Mouse (Mus musculus) liver, embryonic 11.5 days (tissue): ENCODE results near the gene Lpin2. TPM values are rescaled to one million over a fixed set of nuclear protein-coding genes. Genes with fewer than 3 reads are reported as not detected.

ENCODE experiments used
- ATAC-seq: fragments of 200-750 bp; cut with Nextera tagmentation; replicated peaks from 2 replicates; pipeline ENCODE4 v1.8.0; 2017; ENCODE audit warnings: moderate number of reproducible peaks, mild to moderate bottlenecking, moderate TSS enrichment, moderate library complexity; ENCODE audit not compliant: low FRiP score
- DNase-seq: peaks from one replicate; pipeline ENCODE4 v3.0.0-alpha.2; 2017; ENCODE audit warnings: low spot score
- H3K27ac ChIP-seq: fragments of 300-500 bp; sonication (generic); 2 replicates; pipeline ENCODE4 v1.5.1; 2014; ENCODE audit warnings: mild to moderate bottlenecking, low read depth, low read length, control low read depth
- H3K27me3 ChIP-seq: fragments of 300-500 bp; sonication (generic); replicated peaks from 2 replicates; pipeline ENCODE4 v1.6.1; 2014; ENCODE audit warnings: low read length, mixed read lengths; ENCODE audit not compliant: control insufficient read depth, insufficient read depth
- H3K36me3 ChIP-seq: fragments of 300-500 bp; sonication (generic); 2 replicates; pipeline ENCODE4 v1.6.1; 2014; ENCODE audit warnings: mild to moderate bottlenecking, low read length, moderate library complexity, mixed read lengths; ENCODE audit not compliant: control insufficient read depth, insufficient read depth
- H3K4me1 ChIP-seq: fragments of 300-500 bp; sonication (generic); replicated peaks from 2 replicates; pipeline ENCODE4 v1.6.1; 2014; ENCODE audit warnings: low read length, mixed read lengths; ENCODE audit not compliant: control insufficient read depth, insufficient read depth
- H3K4me2 ChIP-seq: fragments of 300-500 bp; sonication (generic); 2 replicates; pipeline ENCODE4 v1.6.1; 2014; ENCODE audit warnings: mild to moderate bottlenecking, control low read depth, moderate library complexity
- H3K4me3 ChIP-seq: fragments of 300-500 bp; sonication (generic); 2 replicates; pipeline ENCODE4 v1.5.1; 2014; ENCODE audit warnings: low read depth, low read length, control low read depth
- H3K9ac ChIP-seq: fragments of 300-500 bp; sonication (generic); 2 replicates; pipeline ENCODE4 v1.6.1; 2014; ENCODE audit warnings: low read depth, low read length, control low read depth
- H3K9me3 ChIP-seq: fragments of 300-500 bp; sonication (generic); 2 replicates; pipeline ENCODE4 v1.6.1; 2016; ENCODE audit warnings: low read length, inconsistent platforms, mixed read lengths; ENCODE audit not compliant: control insufficient read depth
- WGBS: fragments of 180-500 bp; shearing (Covaris S2); extraction: QIAGEN DNeasy Blood & Tissue Kit; methylation state at CpG from one replicate; pipeline ENCODE4 v1.1.7; 2014; 5-methylcytosine and 5-hydroxymethylcytosine counted together
- polyA plus RNA-seq: library from polyadenylated mRNA; unstranded; fragments of >200 nt; fragmentation: Nextera tagmentation; extraction: Ambion mirVana; gene quantifications from 2 replicates; pipeline ENCODE4 v1.2.1, GENCODE M21; 2014

Gene Lpin2
- 37.7 and 37.9 TPM in 2 replicates for polyA plus RNA-seq

DNA sequence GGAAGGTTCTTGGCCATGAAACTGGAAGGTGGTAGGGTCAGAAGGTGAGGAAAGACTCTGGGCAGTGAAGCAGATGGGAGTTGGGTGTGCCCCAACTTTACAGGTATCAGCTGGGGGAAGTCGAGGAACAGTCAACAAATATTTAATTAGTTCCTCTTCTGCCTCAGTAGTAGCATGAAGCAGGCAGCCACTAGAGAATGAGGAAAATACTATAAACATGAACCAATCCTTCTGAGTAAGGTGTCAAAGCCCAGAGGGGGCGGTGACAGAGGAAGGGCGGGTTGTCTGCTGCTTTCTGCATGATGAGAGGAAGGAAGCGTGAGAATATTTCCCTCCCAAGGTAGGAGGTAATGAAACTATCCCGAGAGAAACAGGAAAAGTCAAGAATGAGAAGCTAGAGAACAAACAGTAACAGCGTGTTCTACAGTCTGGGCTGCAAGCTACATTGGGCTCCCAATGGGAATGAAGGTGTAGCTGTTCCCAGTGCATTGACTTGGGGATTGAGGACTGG lies at the start of gene Lpin2:
Lpin2 (plus strand) TSS at position 350 of the 511 bp plus-strand sequence.
- H3K4me1 ChIP-seq: peaks cover 49% of the 10 kb centered on the region
- DNase-seq (no peak), ATAC-seq (no peak)

GRCm38 (mm10) chr17:71132856-71133439 lies 49.4 kb upstream of the Lpin2 start:
- WGBS: 72% methylated on average over 11 of the region's 11 CpGs
- Histone ChIP-seq H3K4me2 (no peak overlapping the region), H3K4me3 (no peak overlapping the region), H3K9me3 (no peaks in the 10 kb centered on the region), H3K36me3 (no peaks in the 10 kb centered on the region), H3K4me1 (peaks cover 4% of the 10 kb centered on the region; the same call in 1 of the 2 replicates), H3K27ac (no peak overlapping the region), H3K27me3 (no peaks in the 10 kb centered on the region), H3K9ac (no peak overlapping the region)
- DNase-seq (peak; percentile 29), ATAC-seq (no peak)

More for the DNA sequence above, at the start of gene Lpin2:
- 13% methylated on average over 6 of the region's 6 CpGs for WGBS
- Histone ChIP-seq H3K9ac (peak within 1 kb of the TSS; percentile 83), H3K9me3 (no peaks in the 10 kb centered on the region), H3K4me2 (peak within 1 kb of the TSS; percentile 96), H3K4me3 (peak within 1 kb of the TSS; percentile 75), H3K27me3 (no peaks in the 10 kb centered on the region), H3K27ac (peak within 1 kb of the TSS; percentile 95), H3K36me3 (no peaks in the 10 kb centered on the region)

GRCm38 (mm10) chr17:71134441-71134955 lies 47.9 kb upstream of the Lpin2 start:
- WGBS: 87% methylated on average over 3 of the region's 3 CpGs
- Histone ChIP-seq H3K4me1 (peaks cover 4% of the 10 kb centered on the region; the same call in 1 of the 2 replicates), H3K9ac (no peak overlapping the region), H3K4me3 (no peak overlapping the region), H3K4me2 (no peak overlapping the region), H3K36me3 (no peaks in the 10 kb centered on the region), H3K9me3 (no peaks in the 10 kb centered on the region), H3K27ac (no peak overlapping the region), H3K27me3 (no peaks in the 10 kb centered on the region)
- DNase-seq: no peak
- ATAC-seq: no peak

GRCm38 (mm10) chr17:71135108-71135507 lies 47.3 kb upstream of the Lpin2 start:
- Histone ChIP-seq H3K27ac (no peak overlapping the region), H3K4me2 (no peak overlapping the region), H3K36me3 (no peaks in the 10 kb centered on the region), H3K9ac (no peak overlapping the region), H3K9me3 (no peaks in the 10 kb centered on the region), H3K4me1 (peaks cover 4% of the 10 kb centered on the region; the same call in 1 of the 2 replicates), H3K27me3 (no peaks in the 10 kb centered on the region), H3K4me3 (no peak overlapping the region)
- DNase-seq (no peak), ATAC-seq (no peak)
- 45% methylated on average over 5 of the region's 5 CpGs for WGBS

GRCm38 (mm10) chr17:71135866-71136265 lies 46.5 kb upstream of the Lpin2 start:
- no peak for DNase-seq
- 83% methylated on average over 5 of the region's 5 CpGs for WGBS

GRCm38 (mm10) chr17:71136384-71137333 lies 45.7 kb upstream of the Lpin2 start:
- 62% methylated on average over 16 of the region's 16 CpGs for WGBS
- Histone ChIP-seq H3K4me3 (no peak overlapping the region), H3K27me3 (no peaks in the 10 kb centered on the region), H3K36me3 (no peaks in the 10 kb centered on the region), H3K27ac (no peak overlapping the region), H3K9ac (no peak overlapping the region), H3K4me1 (peaks cover 4% of the 10 kb centered on the region; the same call in 1 of the 2 replicates), H3K4me2 (no peak overlapping the region), H3K9me3 (no peaks in the 10 kb centered on the region)
- ATAC-seq (peak; percentile 57; the same call in 1 of the 2 replicates), DNase-seq (no peak)

More at GRCm38 (mm10) chr17:71135866-71136265, 46.5 kb upstream of the Lpin2 start:
- Histone ChIP-seq H3K36me3 (no peaks in the 10 kb centered on the region), H3K27ac (no peak overlapping the region), H3K4me3 (no peak overlapping the region), H3K4me2 (no peak overlapping the region), H3K9ac (no peak overlapping the region), H3K9me3 (no peaks in the 10 kb centered on the region), H3K4me1 (peaks cover 4% of the 10 kb centered on the region; the same call in 1 of the 2 replicates), H3K27me3 (no peaks in the 10 kb centered on the region)
- ATAC-seq: no peak

GRCm38 (mm10) chr17:71137334-71137721 lies 45.0 kb upstream of the Lpin2 start:
- 84% methylated on average over 2 of the region's 2 CpGs for WGBS
- no peaks in the 10 kb centered on the region for H3K27me3 ChIP-seq
- H3K27ac ChIP-seq: no peak overlapping the region
- H3K36me3 ChIP-seq: no peaks in the 10 kb centered on the region
- DNase-seq (no peak), ATAC-seq (no peak)
- H3K9me3 ChIP-seq: no peaks in the 10 kb centered on the region
- no peak overlapping the region for H3K4me2 ChIP-seq
- no peak overlapping the region for H3K9ac ChIP-seq
- peaks cover 4% of the 10 kb centered on the region; the same call in 1 of the 2 replicates for H3K4me1 ChIP-seq
- H3K4me3 ChIP-seq: no peak overlapping the region

GRCm38 (mm10) chr17:71142068-71142467 lies 40.3 kb upstream of the Lpin2 start:
- H3K4me2 ChIP-seq: no peak overlapping the region
- WGBS: 82% methylated on average over 4 of the region's 4 CpGs
- peaks cover 21% of the 10 kb centered on the region for H3K4me1 ChIP-seq
- H3K27me3 ChIP-seq: no peaks in the 10 kb centered on the region
- H3K36me3 ChIP-seq: no peaks in the 10 kb centered on the region
- DNase-seq (no peak), ATAC-seq (no peak)
- H3K9me3 ChIP-seq: no peaks in the 10 kb centered on the region
- H3K27ac ChIP-seq: no peak overlapping the region
- H3K9ac ChIP-seq: no peak overlapping the region
- no peak overlapping the region for H3K4me3 ChIP-seq
